Mouse (Mus musculus) embryonic facial prominence, embryonic 15.5 days (tissue): ENCODE results near the gene Sec62. TPM values are rescaled to one million over a fixed set of nuclear protein-coding genes. Genes with fewer than 3 reads are reported as not detected.
A peak's percentile ranks its signal among the peaks of the same experiment; 100 is the strongest.

Experiments
- ATAC-seq: fragments of 200-750 bp; cut with Nextera tagmentation; 2 replicates; pipeline ENCODE4 v1.8.0; 2017; ENCODE audit warnings: low read depth, moderate TSS enrichment; ENCODE audit not compliant: insufficient number of reproducible peaks, low FRiP score, low TSS enrichment
- H3K27ac ChIP-seq: fragments of 300-500 bp; sonication (generic); replicated peaks from 2 replicates; pipeline ENCODE4 v1.5.1; 2015; ENCODE audit warnings: mild to moderate bottlenecking, inconsistent platforms
- H3K27me3 ChIP-seq: fragments of 300-500 bp; sonication (generic); 2 replicates; pipeline ENCODE4 v1.6.1; 2015; ENCODE audit warnings: inconsistent platforms
- H3K36me3 ChIP-seq: fragments of 300-500 bp; sonication (generic); 2 replicates; pipeline ENCODE4 v1.6.1; 2015; ENCODE audit warnings: mild to moderate bottlenecking, inconsistent platforms
- H3K4me1 ChIP-seq: fragments of 300-500 bp; sonication (generic); 2 replicates; pipeline ENCODE4 v1.6.1; 2015; ENCODE audit warnings: inconsistent platforms
- H3K4me2 ChIP-seq: fragments of 300-500 bp; sonication (generic); replicated peaks from 2 replicates; pipeline ENCODE4 v1.6.1; 2015; ENCODE audit warnings: mild to moderate bottlenecking, inconsistent platforms
- H3K4me3 ChIP-seq: fragments of 300-500 bp; sonication (generic); replicated peaks from 2 replicates; pipeline ENCODE4 v1.5.1; 2015; ENCODE audit warnings: mild to moderate bottlenecking, inconsistent platforms
- H3K9ac ChIP-seq: fragments of 300-500 bp; sonication (generic); 2 replicates; pipeline ENCODE4 v1.6.1; 2015; ENCODE audit warnings: inconsistent platforms
- H3K9me3 ChIP-seq: fragments of 300-500 bp; sonication (generic); replicated peaks from 2 replicates; pipeline ENCODE4 v1.6.1; 2016; ENCODE audit warnings: inconsistent platforms
- WGBS: fragments of 180-500 bp; shearing (Covaris S2); methylation state at CpG from one replicate; pipeline ENCODE4 v1.1.7; 2015; 5-methylcytosine and 5-hydroxymethylcytosine counted together
- polyA plus RNA-seq: library from polyadenylated mRNA; unstranded; fragments of >200 nt; fragmentation: Nextera tagmentation; extraction: Ambion mirVana; gene quantifications from 2 replicates; pipeline ENCODE4 v1.2.1, GENCODE M21; 2015

The Sec62 gene
- polyA plus RNA-seq, 1 experiment from 2014 or later, result 95.2 TPM

DNA sequence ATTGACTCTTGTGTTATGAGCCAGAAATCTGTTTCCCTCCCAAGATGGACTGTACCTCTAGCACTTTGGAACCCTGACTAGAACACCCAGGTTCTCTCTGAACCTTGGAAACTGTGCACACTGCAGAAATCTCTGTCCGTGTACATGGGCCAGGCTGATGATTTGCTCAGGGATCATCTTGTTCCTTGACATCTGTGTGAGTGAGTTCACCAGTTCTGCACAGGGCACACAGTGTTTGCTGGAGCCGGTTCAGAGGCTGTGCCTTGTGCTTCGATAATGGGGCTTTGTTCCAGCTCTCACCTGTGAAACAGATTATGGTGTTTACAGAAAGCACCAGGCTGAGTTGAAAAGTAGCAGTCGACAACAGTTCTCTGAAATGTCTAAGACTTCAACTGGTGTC, 20.0 kb upstream of the Sec62 start:
- no peak overlapping the region for H3K9ac ChIP-seq
- no peaks in the 10 kb centered on the region for H3K27me3 ChIP-seq
- no peak overlapping the region for H3K4me2 ChIP-seq
- no peaks in the 10 kb centered on the region for H3K4me1 ChIP-seq
- no peak for ATAC-seq
- H3K4me3 ChIP-seq, result no peak overlapping the region
- no peaks in the 10 kb centered on the region for H3K36me3 ChIP-seq
- no peak overlapping the region for H3K27ac ChIP-seq
- WGBS, result 60% methylated on average over 4 of the region's 4 CpGs
- H3K9me3 ChIP-seq, result no peaks in the 10 kb centered on the region

DNA sequence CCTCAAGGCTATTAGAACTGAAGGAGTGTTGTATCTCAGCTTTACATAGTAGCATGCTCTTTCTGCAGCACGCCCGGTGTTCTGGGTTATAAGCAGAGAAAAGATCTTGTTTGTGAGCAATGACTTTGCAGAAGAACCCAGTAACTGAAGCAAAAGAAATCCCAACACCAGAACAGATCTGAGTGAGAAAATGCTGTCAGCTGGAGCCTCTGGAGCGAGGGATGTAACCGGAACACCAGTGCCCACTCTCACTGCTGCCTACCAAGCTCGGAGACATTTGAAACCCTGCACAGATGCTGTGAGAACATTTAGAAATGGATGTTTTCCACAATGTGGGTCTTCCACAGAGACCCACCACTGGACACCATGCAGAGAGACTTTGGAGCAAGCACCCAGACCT, 18.0 kb upstream of the Sec62 start:
- H3K9me3 ChIP-seq, result no peaks in the 10 kb centered on the region
- no peak overlapping the region for H3K4me3 ChIP-seq
- WGBS, result 82% methylated on average over 5 of the region's 5 CpGs
- no peak for ATAC-seq
- no peaks in the 10 kb centered on the region for H3K4me1 ChIP-seq
- H3K4me2 ChIP-seq, result no peak overlapping the region
- H3K36me3 ChIP-seq, result no peaks in the 10 kb centered on the region
- H3K9ac ChIP-seq, result no peak overlapping the region
- H3K27ac ChIP-seq, result no peak overlapping the region
- H3K27me3 ChIP-seq, result no peaks in the 10 kb centered on the region

DNA sequence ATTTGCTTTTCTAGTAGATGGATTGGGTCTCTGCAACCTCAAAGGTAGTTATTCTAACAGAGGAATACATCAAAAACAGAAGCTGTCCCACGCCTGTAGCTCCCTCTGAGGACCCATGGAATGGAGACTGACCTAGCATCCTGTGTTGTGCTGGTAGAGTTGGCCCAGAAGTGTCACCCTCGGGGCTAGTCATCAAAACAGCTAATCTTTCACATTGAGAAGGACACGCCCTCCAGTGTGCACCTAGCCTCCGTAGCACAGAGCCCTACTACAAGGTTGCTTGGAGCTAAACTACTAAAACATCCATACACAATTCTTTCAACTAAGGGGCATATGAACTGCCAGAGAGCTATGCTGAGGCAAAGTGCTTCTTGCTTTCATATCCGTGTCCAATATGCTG, 14.7 kb upstream of the Sec62 start:
- Histone ChIP-seq H3K9ac (no peak overlapping the region), H3K9me3 (no peaks in the 10 kb centered on the region), H3K4me2 (no peak overlapping the region), H3K36me3 (no peaks in the 10 kb centered on the region), H3K4me1 (no peaks in the 10 kb centered on the region), H3K27ac (no peak overlapping the region), H3K4me3 (no peak overlapping the region), H3K27me3 (no peaks in the 10 kb centered on the region)
- WGBS, result 61% methylated on average over 5 of the region's 5 CpGs
- no peak for ATAC-seq

DNA sequence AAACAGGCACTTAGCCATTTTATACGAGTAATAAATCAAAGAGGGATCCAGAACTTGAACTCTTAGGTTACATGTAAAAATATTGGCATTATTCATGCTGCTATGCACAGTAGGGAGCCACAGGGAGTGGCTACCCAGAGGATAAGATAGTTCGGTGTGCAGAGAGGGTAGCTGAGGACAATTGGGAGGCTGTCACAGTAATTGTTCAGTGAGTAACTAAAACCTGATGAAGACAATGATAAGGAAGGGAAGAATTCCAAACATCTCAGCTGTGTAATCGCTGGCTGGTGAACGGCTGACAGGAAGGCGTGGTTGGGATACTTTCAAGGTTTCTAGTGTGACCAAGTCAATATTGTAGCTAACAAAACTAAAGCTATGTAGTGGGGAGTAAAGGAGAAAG, 4.1 kb upstream of the Sec62 start:
- Histone ChIP-seq H3K36me3 (no peaks in the 10 kb centered on the region), H3K27ac (no peak overlapping the region), H3K4me1 (no peaks in the 10 kb centered on the region), H3K27me3 (no peaks in the 10 kb centered on the region), H3K9ac (no peak overlapping the region), H3K9me3 (no peaks in the 10 kb centered on the region), H3K4me3 (no peak overlapping the region), H3K4me2 (no peak overlapping the region)
- 28% methylated on average over 5 of the region's 5 CpGs for WGBS
- no peak for ATAC-seq

DNA sequence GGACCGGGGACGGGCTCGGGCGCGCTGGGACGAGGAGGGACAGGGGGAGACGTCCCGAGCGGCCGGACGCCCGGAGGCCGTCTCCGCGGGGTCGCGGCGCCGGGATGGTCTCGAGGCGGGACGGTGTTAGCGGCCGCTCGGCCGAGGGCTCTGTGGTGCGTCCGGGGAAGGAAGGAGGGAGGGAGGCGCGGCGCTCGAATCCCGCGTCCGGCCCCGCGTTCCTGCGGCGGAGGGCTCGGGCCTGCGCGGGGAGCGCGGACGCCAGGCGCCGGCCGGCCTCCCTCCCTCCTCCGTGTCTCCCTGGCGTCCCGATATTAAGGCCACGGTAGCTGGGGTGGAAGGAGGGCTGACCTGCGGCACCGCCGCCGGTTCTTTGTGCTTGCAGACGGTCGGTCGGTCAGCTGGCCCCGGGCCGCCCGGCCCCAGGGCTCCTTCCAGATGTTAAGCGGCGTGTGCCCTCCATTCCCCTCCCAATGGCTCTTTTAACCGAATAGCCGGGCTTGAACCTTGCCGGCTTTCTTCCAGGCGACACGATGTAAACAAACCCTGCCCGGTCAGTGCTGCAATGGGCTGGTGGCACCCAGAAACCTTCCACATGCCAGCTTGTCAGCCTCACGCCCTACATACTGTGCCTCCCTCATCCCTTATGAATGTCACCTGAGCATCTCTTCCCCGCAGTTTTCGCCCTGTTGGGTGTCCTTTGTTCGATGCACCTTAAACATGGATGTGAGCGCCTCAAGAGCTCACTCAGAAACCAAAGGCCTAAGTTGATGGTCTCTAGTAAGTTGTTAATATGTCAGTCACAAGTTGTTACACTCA, 937 bp downstream of the Sec62 start:
- ATAC-seq, result peak; percentile 80
- Histone ChIP-seq H3K9ac (peak overlapping the region; percentile 92), H3K9me3 (no peaks in the 10 kb centered on the region), H3K4me2 (peak overlapping the region; percentile 61), H3K27ac (peak overlapping the region; percentile 95), H3K4me3 (peak overlapping the region; percentile 95), H3K27me3 (no peaks in the 10 kb centered on the region), H3K4me1 (no peaks in the 10 kb centered on the region), H3K36me3 (no peaks in the 10 kb centered on the region)
- under 1% methylated on average over 72 of the region's 75 CpGs for WGBS

DNA sequence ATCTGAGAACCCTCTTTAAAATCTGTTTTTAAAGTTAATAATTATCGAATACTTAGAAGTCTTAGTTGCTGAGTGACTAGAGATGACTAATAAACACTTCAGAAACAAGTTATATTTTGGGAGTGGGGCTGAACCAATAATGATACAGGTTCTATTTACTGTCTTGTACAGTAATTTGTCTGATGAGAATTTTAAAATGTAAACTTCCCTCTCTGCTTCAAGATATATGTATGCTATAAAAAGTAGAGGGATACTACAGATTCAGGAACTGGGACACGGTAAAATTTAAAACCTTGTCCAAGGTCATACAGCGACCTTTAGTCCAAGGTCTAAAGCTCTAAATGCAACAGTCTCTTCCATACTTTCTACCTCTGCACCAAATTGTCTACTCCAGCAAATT, 9.5 kb downstream of the Sec62 start:
- no peak overlapping the region for H3K27ac ChIP-seq
- no peaks in the 10 kb centered on the region for H3K9me3 ChIP-seq
- 95% methylated on average over 3 of the region's 3 CpGs for WGBS
- H3K4me2 ChIP-seq, result no peak overlapping the region
- no peaks in the 10 kb centered on the region for H3K4me1 ChIP-seq
- no peaks in the 10 kb centered on the region for H3K27me3 ChIP-seq
- no peak overlapping the region for H3K4me3 ChIP-seq
- H3K9ac ChIP-seq, result no peak overlapping the region
- H3K36me3 ChIP-seq, result peaks cover 27% of the 10 kb centered on the region
- no peak for ATAC-seq

DNA sequence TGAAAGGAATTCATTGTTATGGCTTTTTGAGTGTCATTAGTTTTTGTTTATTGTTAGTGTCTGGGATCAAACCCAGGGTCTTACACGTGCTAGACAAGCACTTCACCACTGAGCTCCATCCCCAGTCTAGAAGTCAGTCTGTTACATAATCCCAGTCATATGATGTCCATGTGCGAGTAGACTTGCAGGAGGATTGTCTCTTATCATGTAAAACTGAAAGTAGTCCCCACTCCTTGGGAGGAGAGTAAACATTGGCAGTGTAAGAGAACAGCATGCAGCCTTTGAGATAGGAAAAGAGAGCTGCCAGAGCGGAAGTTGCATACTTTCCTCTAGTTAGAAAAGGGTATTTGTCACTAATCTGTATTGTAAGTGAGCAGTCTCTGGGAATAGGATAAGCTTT, 20.2 kb downstream of the Sec62 start:
- Histone ChIP-seq H3K4me2 (no peak overlapping the region), H3K27ac (no peak overlapping the region), H3K36me3 (peaks cover 41% of the 10 kb centered on the region), H3K27me3 (no peaks in the 10 kb centered on the region), H3K4me1 (no peaks in the 10 kb centered on the region), H3K9me3 (no peaks in the 10 kb centered on the region), H3K9ac (no peak overlapping the region), H3K4me3 (no peak overlapping the region)
- no peak for ATAC-seq
- 83% methylated on average over 3 of the region's 3 CpGs for WGBS

DNA sequence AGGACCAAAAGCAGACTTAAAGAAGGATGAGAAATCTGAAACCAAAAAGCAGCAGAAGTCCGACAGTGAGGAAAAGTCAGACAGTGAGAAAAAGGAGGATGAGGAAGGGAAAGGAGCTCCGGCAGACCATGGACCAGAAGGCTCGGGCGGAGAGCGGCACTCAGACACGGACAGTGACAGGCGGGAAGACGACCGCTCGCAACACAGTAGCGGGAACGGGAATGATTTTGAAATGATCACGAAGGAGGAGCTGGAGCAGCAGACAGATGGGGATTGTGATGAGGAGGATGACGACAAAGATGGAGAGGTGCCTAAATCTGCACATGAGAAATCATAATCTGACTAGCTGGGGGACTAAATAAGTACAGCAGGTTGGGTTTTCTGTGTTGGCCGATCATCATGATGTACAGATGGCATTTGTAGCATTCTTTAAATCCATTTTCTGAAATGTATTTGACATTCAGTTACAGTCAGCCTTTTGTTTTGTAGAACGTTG, 26.0 kb downstream of the Sec62 start:
- H3K27me3 ChIP-seq, result no peaks in the 10 kb centered on the region
- H3K36me3 ChIP-seq, result peaks cover 39% of the 10 kb centered on the region
- H3K4me2 ChIP-seq, result no peak overlapping the region
- ATAC-seq, result no peak
- no peaks in the 10 kb centered on the region for H3K4me1 ChIP-seq
- H3K9ac ChIP-seq, result no peak overlapping the region
- WGBS, result 95% methylated on average over 16 of the region's 16 CpGs
- H3K4me3 ChIP-seq, result no peak overlapping the region
- no peak overlapping the region for H3K27ac ChIP-seq
- no peaks in the 10 kb centered on the region for H3K9me3 ChIP-seq

DNA sequence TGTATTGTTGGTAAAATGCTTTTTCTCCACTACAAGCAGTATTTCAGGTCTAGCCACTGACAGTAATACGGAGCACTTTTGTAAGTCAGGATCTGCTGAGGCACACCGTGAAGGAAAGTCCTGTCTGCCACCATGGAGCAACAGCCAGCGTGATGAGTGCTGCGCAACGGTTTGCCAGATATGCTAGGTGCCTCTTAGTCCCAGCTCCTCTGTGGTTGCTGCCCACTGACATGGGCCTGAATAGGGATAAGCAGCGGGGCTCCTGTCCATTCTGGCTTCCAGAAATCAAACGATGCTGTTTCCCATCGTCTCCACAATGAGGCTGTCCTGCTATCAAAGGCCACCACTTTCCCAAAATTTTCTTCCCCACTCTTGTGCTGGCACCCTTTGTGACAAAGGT, 29.5 kb downstream of the Sec62 start:
- no peak overlapping the region for H3K9ac ChIP-seq
- no peak overlapping the region for H3K4me3 ChIP-seq
- H3K27me3 ChIP-seq, result no peaks in the 10 kb centered on the region
- WGBS, result 96% methylated on average over 8 of the region's 8 CpGs
- no peaks in the 10 kb centered on the region for H3K9me3 ChIP-seq
- ATAC-seq, result no peak
- no peaks in the 10 kb centered on the region for H3K4me1 ChIP-seq
- no peak overlapping the region for H3K27ac ChIP-seq
- peaks cover 29% of the 10 kb centered on the region for H3K36me3 ChIP-seq
- H3K4me2 ChIP-seq, result no peak overlapping the region

DNA sequence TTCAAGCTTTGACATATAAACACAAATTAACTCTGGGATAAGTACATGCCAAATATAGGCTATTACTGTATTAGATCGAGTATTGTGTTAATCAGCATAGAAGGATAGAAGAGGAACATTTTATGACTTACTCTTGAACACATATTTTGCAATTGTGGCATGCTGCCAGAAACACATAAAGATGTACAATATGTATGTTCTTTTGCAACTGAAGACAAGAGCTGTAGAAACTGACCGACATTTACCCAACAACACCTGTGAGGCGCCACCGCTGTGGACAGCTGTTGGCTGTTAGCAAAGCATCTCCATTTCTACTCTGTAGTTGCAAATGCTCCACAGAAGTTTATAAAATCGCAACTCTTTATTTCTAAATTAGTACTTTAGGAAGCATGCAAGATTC, 33.4 kb downstream of the Sec62 start:
- WGBS, result 88% methylated on average over 5 of the region's 5 CpGs
- 0 out of 2 replicates have a peak, but pooled peaks cover 9% of the 10 kb centered on the region for H3K36me3 ChIP-seq

DNA sequence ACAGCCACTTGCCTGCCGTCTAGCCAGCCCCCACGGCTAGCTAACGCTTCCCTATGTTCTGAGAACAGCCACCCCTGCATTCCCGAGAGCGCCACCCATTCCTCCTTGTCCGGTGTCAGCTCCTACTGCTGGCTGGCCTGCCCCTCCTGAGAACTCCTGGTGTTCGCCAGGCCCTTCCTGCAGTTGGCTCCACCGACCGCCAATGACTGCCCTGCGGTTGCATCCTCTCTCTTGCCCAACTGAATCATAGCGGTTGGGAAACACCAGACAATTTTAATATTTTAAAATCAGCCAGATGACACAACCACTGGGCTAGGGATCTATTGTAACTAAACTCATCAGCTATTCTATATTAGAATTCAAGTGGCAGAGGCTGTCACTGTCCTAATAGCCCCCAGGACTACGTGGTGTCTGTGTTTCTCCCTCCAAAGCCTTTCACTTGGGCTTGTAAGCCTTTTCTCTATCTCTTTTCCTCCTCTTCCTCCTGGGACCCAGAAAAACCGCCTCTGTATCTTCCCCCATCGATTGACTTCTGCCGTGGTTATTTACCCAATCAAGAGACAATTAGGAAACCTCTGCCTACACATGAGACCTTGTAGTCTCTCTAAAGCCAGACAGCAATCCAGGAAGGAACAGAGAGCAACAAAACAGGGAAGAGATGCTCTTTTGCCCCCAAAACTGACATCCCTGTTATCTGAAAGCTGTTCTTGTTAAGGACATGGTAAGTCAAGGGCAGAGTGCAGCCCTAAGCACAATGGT, 39.4 kb downstream of the Sec62 start:
- no peaks in the 10 kb centered on the region for H3K27me3 ChIP-seq
- H3K27ac ChIP-seq, result no peak overlapping the region
- 76% methylated on average over 15 of the region's 15 CpGs for WGBS
- H3K9ac ChIP-seq, result no peak overlapping the region
- no peak overlapping the region for H3K4me2 ChIP-seq
- no peaks in the 10 kb centered on the region for H3K9me3 ChIP-seq
- no peaks in the 10 kb centered on the region for H3K36me3 ChIP-seq
- ATAC-seq, result no peak
- no peak overlapping the region for H3K4me3 ChIP-seq
- H3K4me1 ChIP-seq, result no peaks in the 10 kb centered on the region

More for the DNA sequence above, 33.4 kb downstream of the Sec62 start:
- Histone ChIP-seq H3K27me3 (no peaks in the 10 kb centered on the region), H3K4me1 (no peaks in the 10 kb centered on the region), H3K4me2 (no peak overlapping the region), H3K9ac (no peak overlapping the region), H3K4me3 (no peak overlapping the region), H3K27ac (no peak overlapping the region), H3K9me3 (no peaks in the 10 kb centered on the region)
- ATAC-seq, result no peak
